Mouse (Mus musculus) splenic B cell, adult 2 months (primary cell): ENCODE measurements around the gene Lcmt1.

Source experiments
- DNase-seq: peaks from one replicate; pipeline ENCODE4 v3.0.0-alpha.2; 2011; ENCODE audit warnings: low read depth, low spot score
- H3K27me3 ChIP-seq: 2 replicates; pipeline ENCODE4 v1.6.1; 2012; ENCODE audit warnings: mild to moderate bottlenecking, low read length, moderate library complexity, mixed read lengths; ENCODE audit not compliant: control insufficient read depth, poor library complexity, insufficient read depth, severe bottlenecking
- H3K36me3 ChIP-seq: 2 replicates; pipeline ENCODE4 v1.6.1; 2012; ENCODE audit warnings: mild to moderate bottlenecking, low read length, moderate library complexity, mixed read lengths; ENCODE audit not compliant: control insufficient read depth, poor library complexity, insufficient read depth, severe bottlenecking

The Lcmt1 gene

DNA sequence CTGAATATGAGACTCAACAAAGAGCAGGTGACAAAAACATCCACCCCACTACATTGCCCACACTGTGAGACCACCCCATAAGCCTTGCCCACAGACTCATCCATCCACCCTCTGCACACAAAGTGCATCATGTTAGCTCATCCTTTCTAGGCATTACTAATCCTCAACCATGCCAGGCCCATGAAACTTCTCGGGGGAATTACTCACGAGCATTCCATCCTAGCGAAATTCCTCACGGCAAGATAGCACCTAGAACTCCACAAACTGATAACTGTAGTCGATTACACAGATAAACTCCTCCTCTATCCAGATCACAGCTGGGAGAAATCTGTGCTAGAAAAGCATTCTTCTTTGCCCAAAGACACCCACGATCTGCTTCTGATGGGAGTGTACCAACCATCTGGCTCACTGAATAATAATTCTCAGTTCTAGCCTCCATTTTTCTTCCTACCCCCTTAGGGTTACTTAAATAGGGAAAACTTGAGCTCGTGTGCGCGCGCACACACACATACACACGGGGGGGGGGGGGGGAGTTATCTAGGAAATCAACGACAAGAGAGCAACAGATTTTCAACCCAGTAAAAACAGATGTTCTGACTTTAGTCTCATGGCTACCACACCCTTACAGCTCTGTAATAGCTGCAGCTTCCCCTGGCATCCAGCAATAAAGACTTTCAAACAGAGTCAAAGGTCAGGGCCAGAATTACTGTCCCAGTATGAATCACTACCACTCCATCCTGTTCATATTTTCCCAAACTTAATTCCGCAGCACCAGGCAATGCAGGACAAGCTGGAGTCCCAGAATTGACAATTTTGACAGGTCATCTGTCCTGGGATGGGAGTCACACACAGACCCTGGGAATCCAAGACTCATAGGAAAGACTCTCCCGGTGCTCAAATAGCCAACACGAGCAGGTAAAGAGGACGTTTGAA, 2.1 kb upstream of the Lcmt1 start:
- Histone ChIP-seq H3K36me3 (peaks cover 2% of the 10 kb centered on the region; the same call in 1 of the 2 replicates), H3K27me3 (no peaks in the 10 kb centered on the region)
- DNase-seq = no peak

DNA sequence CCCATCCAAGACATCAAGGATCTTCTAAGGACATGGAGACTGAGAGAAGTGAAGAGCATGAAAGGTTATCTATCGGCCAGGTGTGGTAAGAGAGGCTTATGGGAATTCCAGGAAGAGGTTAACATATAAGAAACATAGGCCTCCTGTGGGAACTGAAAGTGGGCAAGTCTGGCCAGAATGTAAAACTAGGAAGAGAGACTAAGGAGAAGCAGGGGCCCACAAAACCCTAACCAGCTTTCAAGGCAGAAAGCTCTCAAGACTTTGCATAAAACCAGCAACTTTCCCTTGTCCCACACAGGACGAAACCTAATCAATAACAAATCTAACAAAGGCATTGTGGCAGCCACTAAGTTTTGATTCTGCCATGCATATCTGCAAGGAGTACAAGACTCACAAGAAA, 1.4 kb upstream of the Lcmt1 start:
- H3K27me3 ChIP-seq = no peaks in the 10 kb centered on the region
- peak; percentile 42 for DNase-seq
- peaks cover 2% of the 10 kb centered on the region; the same call in 1 of the 2 replicates for H3K36me3 ChIP-seq

DNA sequence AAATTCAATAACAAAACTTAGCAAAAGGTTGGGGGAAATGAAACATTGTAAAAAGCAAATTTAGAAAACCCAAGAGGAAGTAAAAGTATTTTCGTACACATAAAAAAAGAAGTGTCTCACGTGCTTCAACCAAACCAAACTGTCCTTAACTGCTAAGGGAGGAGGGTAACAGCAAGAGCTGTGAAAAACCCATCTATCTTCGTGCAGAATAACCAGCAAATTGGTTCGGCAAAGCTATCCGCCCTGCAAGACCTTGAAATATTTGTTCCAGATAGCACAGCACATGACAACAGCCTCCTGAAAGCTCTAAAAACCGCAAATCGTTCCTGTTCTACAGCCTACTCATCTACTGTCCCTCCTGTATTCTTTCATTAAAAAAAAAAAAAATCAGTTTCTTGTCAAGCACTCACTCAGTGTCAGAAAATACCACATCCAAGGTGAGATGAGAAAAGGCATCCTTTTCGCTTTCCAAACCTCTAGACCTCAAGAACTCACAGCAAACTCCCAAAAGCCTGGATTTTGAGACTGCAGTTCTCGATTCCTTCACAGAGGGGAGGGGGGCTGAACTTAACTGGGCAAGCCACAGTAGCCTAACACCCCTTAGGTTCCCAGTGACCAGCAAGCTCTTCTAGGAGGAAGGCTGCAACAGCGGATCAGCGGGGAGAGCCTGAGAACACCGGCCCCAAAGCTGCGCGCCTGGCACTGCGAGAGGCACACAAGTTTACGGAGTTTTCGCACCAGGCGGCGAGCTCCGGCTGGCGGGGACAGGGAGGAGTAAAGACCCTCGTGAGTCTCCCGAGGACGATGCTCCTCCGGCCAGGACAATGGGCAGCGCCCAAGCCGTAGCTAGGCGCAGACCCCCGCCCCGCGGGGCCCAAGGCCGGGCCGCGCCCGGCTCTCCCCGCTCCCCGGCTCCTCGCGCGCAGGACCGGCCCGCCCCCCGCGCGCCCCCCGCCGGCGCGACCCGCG, 522 bp upstream of the Lcmt1 start:
- peak; percentile 78 for DNase-seq
- no peaks in the 10 kb centered on the region for H3K27me3 ChIP-seq

DNA sequence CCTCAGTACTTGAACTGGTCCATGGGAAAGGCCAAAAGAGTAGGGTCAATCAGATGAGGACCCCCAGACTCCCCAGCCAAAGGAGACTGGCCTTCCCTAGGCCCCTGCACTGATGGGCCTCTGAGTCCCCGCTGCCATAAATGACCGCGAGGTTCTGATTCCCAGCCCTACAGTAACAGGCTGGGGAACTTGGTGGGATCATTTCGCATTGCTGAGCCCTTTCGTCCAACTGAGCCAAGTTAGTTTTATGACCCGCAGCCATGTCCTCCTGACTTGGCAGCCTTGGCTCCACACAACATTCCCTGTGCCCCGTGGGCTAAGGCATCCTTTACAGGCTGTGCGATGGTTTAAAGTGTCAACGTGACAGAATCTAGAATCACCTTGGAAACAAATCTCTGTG, 1.1 kb downstream of the Lcmt1 start:
- DNase-seq = no peak
- Histone ChIP-seq H3K36me3 (no peaks in the 10 kb centered on the region), H3K27me3 (no peaks in the 10 kb centered on the region)

More for the DNA sequence above, 522 bp upstream of the Lcmt1 start:
- H3K36me3 ChIP-seq = peaks cover 2% of the 10 kb centered on the region; the same call in 1 of the 2 replicates

DNA sequence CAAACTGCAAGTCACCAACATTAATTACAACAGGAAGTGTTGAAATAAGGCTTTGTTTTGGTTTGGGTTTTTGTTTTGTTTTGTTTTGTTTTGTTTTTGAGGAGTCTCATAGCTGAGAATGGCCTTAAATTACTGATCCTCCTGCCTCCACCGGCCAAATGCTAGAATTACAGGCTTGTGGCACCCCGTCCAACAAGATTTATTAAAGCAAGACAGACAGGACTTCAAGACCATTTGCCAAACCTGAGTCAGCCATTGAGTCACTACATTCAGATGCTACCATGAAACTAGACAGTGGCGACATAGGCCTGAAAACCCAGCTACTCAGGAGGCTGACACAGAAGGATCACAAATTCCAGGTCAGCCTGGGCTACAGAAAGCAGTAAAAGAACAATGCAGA, 1.9 kb downstream of the Lcmt1 start:
- peak; percentile 72 for DNase-seq
- no peaks in the 10 kb centered on the region for H3K36me3 ChIP-seq
- no peaks in the 10 kb centered on the region for H3K27me3 ChIP-seq

DNA sequence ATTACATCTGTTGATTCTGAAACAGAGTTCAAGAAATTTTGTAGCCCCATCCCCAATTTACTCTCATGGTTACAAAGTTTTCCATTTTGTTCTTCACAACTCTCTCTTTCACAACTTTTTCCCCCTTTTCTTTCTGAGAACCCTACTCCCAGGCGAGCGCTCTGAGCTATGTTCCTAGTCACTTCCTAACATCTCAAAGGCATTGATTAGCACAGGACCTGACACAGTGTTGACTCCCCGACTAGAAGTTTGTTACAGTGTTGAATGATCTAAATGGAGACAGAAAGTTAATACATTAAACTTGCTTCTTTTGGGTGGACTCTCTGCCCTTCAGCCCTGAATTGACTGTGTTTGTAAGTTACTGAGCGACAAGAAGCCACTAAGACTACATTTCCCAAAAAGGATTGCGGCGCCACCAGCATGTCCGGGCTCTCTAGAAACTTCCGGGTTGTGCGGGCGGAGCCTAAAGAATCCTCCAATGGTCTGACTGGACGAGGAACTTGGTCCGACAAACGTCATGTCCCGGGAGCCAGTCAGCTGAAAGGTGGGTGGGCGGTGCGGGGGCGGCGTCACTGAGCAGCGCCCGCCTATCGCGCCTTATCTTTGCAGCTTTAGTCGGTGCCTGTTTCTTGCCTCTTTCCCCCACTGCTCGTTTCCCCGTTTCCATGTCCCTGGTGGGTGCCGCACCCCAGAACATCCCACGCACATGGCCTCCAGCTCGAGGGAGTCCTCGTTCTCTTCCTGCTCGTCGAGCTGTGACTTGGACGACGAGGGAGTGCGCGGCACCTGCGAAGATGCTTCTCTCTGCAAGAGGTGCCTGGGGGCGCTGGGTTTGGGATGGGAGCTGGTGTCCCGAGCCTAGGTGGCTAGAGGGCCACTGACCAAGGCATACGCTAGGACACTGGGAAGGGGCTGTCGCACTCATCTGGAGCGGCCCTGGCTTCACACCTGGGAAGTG, 8.1 kb downstream of the Lcmt1 start:
- peak; percentile 97 for DNase-seq
- H3K27me3 ChIP-seq = no peaks in the 10 kb centered on the region
- H3K36me3 ChIP-seq = no peaks in the 10 kb centered on the region

DNA sequence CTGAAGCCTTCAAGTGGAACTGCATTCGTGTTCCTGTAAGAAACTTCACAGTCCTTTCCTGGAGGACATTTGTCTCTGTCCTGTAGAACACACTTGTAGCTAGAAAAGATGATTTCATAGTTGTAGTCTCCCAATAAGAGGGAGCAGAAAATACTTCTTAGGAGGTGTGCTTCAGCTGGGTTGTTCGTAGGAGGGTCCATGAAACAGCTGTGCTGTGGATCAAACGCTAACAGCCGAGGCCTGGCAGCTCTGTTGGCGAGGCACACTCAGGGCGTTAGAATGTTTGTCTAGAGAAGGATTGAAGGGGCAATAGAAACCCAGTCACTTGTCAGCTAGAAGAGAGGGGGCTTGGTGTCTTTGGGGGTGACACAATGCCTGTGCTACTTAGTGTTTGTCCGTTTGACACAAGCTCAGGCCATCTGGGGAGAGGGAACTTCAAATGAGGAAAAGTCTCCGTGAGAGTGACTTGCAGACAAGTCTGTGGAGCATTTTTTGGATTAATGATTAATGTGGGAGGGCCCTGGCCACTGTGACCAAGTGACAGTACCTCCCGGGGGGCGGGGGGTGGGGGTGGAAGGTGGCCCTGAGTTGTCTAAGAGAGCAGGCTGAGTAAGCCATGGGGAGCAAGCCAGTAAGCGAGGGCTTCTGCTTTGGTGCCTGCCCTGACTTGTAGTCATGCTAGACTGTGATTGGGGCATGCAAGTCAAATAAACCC, 16.3 kb downstream of the Lcmt1 start:
- no peaks in the 10 kb centered on the region for H3K36me3 ChIP-seq

DNA sequence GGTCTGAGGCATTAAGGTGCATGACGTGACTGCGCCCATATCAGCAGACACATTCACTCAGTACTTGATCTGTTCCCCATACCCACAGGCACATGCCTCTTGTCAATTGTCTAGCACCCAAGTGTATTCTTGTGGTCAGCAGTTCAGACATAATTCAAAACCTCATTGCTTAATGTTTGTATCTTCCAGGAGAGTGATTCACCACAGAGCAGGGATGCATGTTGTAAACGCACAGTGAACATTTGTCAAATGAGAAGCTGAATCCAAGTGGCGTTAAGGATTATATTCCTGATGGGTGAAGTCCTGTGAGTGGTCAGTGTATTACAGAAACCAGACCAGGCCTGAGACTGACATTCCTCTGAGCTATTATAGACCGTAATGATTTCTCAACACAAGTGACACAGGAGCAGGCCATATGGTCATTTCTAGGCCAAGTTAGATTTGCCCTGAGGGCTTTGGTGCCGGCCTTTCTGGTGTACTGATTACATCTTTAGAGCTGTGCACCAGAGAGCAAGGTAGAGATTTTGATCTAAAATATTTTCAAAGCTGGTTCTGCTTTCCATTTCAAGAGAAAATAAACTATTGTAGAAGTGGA, 20.2 kb downstream of the Lcmt1 start:
- H3K36me3 ChIP-seq = no peaks in the 10 kb centered on the region
- no peak for DNase-seq
- H3K27me3 ChIP-seq = no peaks in the 10 kb centered on the region

More for the DNA sequence above, 16.3 kb downstream of the Lcmt1 start:
- DNase-seq = no peak
- no peaks in the 10 kb centered on the region for H3K27me3 ChIP-seq

DNA sequence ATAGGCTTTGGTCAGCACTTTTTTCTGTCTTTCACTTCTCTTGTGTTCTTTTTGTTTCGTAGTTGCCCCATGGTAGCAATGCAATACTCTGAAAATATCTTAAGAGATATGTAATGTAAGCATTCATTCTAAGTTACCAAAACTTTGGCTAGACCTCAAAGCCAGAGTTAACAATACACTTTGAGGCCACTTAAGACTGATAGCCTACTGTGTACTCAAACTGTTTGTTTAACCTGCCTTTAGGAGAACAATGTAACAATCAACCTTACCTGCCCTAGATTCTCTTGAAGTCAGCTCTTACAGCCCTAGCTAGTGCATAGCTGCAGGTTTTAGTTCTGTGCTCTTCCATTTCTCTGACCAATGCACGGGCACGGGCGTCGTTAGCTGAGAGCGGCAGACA, 24.7 kb downstream of the Lcmt1 start:
- H3K36me3 ChIP-seq = no peaks in the 10 kb centered on the region
- DNase-seq = no peak

DNA sequence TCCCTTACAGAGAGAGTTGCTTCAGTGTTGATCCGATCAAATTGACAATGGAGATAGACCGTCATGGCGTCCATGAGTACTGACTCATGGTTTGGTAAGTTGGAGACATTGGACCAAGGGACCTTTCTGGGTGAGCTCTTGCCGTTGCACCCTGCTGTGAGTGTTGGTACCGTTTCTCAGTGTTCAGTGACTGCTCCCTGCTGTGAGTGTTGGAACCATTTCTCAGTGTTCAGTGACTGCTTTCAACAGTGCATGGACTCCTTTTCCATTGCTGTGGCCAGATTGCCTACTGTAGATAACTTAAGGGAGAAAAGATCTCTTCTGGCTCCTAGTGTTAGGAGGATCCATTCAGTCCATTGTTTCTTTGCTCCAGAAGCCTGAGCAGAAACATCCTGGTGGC, 27.3 kb downstream of the Lcmt1 start:
- Histone ChIP-seq H3K36me3 (no peaks in the 10 kb centered on the region), H3K27me3 (no peaks in the 10 kb centered on the region)
- DNase-seq = no peak

More for the DNA sequence above, 24.7 kb downstream of the Lcmt1 start:
- no peaks in the 10 kb centered on the region for H3K27me3 ChIP-seq

DNA sequence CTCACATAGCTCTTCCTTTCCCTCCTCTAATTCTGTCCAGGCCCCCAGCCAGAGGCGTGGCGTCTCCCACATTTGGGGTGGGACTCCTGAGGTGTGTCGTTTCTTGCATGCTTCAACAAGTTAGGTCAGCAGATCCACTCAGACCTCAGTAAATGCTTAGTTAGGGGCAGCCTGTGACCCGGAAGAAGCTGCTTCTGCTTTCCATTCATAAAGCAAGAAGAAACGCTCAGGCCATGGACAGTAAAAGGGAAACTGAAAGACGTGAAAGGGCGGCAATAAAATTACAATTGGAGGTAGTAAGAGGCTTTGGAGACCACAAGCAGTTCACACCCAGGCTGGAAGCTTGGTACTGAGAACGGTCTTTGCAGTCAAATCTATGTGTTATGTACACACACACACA, 27.8 kb downstream of the Lcmt1 start:
- Histone ChIP-seq H3K27me3 (no peaks in the 10 kb centered on the region), H3K36me3 (no peaks in the 10 kb centered on the region; the same call in 1 of the 2 replicates)
- DNase-seq = peak; percentile 59

DNA sequence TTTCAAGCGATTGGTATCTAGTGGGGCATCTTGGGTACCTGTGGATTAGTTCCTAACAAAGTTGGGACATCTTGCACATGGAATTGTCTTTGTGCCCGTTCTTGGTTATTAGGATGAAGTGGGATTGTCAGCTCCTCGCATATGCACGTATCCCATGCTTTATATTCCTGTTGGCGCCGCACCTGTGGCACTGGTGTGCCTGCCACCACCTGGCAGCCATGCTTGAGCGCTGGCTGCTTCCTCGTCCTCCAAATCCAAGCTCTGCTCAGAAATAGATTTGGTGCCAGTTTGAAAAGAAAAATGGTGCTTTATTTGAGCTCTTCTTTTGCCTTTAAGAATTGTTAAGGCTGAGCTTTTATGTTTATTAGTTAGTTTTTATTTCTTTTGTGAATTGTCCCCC, 28.3 kb downstream of the Lcmt1 start:
- Histone ChIP-seq H3K36me3 (no peaks in the 10 kb centered on the region; the same call in 1 of the 2 replicates), H3K27me3 (no peaks in the 10 kb centered on the region)
- DNase-seq = no peak

DNA sequence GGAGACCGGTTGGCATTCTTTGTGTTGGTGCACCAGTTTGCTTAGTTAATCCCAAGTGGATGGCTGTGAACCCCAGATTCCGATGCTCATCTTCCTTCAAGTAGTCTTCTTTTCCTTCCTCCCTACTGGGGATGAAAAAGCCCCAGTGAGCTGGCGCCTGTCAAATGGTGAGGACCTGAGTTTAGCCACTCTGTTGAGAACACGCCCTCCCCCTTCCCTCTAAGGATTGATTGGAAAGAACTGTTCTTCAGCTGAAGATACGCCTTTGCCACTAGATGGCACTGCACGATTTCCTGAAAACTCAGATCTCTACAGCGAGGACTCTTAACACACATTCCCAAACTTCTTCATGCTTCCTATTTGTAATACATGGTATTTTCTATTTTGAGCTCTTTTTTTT, 29.2 kb downstream of the Lcmt1 start:
- peak; percentile 45 for DNase-seq
- no peaks in the 10 kb centered on the region; the same call in 1 of the 2 replicates for H3K36me3 ChIP-seq
- H3K27me3 ChIP-seq = no peaks in the 10 kb centered on the region
